Mouse (Mus musculus): ENCODE data around the gene Cfc1. TPM values are rescaled to one million over a fixed set of nuclear protein-coding genes. Genes with fewer than 3 reads are reported as not detected.

The Cfc1 gene
- total RNA-seq, 2 experiments from 2014 or later, result not detected

GRCm38 (mm10) chr1:34536767-34537485 is 1.5 kb downstream of the Cfc1 start:
- intact Hi-C loops (cut with DNase I; ENCODE audit: low total_unique reads), result no loop called here
- no peak for DNase-seq

GRCm38 (mm10) chr1:34547074-34547473 is 11.6 kb downstream of the Cfc1 start:
- no peak for DNase-seq
- intact Hi-C loops (cut with DNase I; ENCODE audit: low total_unique reads), result no loop called here

GRCm38 (mm10) chr1:34553690-34554089 is 18.2 kb downstream of the Cfc1 start:
- intact Hi-C loops (cut with DNase I; ENCODE audit: low total_unique reads), result no loop called here

GRCm38 (mm10) chr1:34554275-34554674 is 18.8 kb downstream of the Cfc1 start:
- DNase-seq, result no peak
- intact Hi-C loops (cut with DNase I; ENCODE audit: low total_unique reads), result no loop called here

More at GRCm38 (mm10) chr1:34553690-34554089, 18.2 kb downstream of the Cfc1 start:
- DNase-seq, result no peak

GRCm38 (mm10) chr1:34560843-34561242 is 25.4 kb downstream of the Cfc1 start, which contains the start of gene Prss40:
Gene Prss40, minus strand, starts transcription at chr1:34560943.
- no peak for DNase-seq
- intact Hi-C loops (cut with DNase I; ENCODE audit: low total_unique reads), result no loop called here

- intact Hi-C loops (cut with DNase I; ENCODE audit: low total_unique reads), result no loop called here
- no peak for DNase-seq
Measured at GRCm38 (mm10) chr1:34564383-34565045, 29.1 kb downstream of the Cfc1 start.

GRCm38 (mm10) chr1:34568120-34568519 is 32.7 kb downstream of the Cfc1 start:
- intact Hi-C loops (cut with DNase I; ENCODE audit: low total_unique reads), result no loop called here
- no peak for DNase-seq

- no peak for DNase-seq
Measured at GRCm38 (mm10) chr1:34569876-34570275, 34.4 kb downstream of the Cfc1 start.

GRCm38 (mm10) chr1:34571431-34571830 is 36.0 kb downstream of the Cfc1 start:
- intact Hi-C loops (cut with DNase I; ENCODE audit: low total_unique reads), result no loop called here
- no peak for DNase-seq

More at GRCm38 (mm10) chr1:34569876-34570275, 34.4 kb downstream of the Cfc1 start:
- intact Hi-C loops (cut with DNase I; ENCODE audit: low total_unique reads), result no loop called here

- intact Hi-C loops (cut with DNase I; ENCODE audit: low total_unique reads), result no loop called here
Measured at GRCm38 (mm10) chr1:34573221-34573620, 37.8 kb downstream of the Cfc1 start.

GRCm38 (mm10) chr1:34578851-34579781 is 43.7 kb downstream of the Cfc1 start, which contains the start of gene Amer3:
Gene Amer3, plus strand, starts transcription at chr1:34579657.
- DNase-seq, result peak; percentile 64

More at GRCm38 (mm10) chr1:34573221-34573620, 37.8 kb downstream of the Cfc1 start:
- no peak for DNase-seq

GRCm38 (mm10) chr1:34579782-34580356 is 44.4 kb downstream of the Cfc1 start:
- intact Hi-C loops (cut with DNase I; ENCODE audit: low total_unique reads), result no loop called here
- no peak for DNase-seq

More at GRCm38 (mm10) chr1:34578851-34579781, 43.7 kb downstream of the Cfc1 start, which contains the start of gene Amer3:
- intact Hi-C loops (cut with DNase I; ENCODE audit: low total_unique reads), result no loop called here

- DNase-seq, result no peak
- intact Hi-C loops (cut with DNase I; ENCODE audit: low total_unique reads), result no loop called here
Measured at GRCm38 (mm10) chr1:34582218-34582617, 46.8 kb downstream of the Cfc1 start.

- intact Hi-C loops (cut with DNase I; ENCODE audit: low total_unique reads), result no loop called here
- DNase-seq, result no peak
Measured at GRCm38 (mm10) chr1:34583821-34584263, 48.4 kb downstream of the Cfc1 start.

- DNase-seq, result no peak
- intact Hi-C loops (cut with DNase I; ENCODE audit: low total_unique reads), result no loop called here
Measured at GRCm38 (mm10) chr1:34584736-34585135, 49.3 kb downstream of the Cfc1 start.

- intact Hi-C loops (cut with DNase I; ENCODE audit: low total_unique reads), result no loop called here
- no peak for DNase-seq
Measured at GRCm38 (mm10) chr1:34587298-34588096, 52.0 kb downstream of the Cfc1 start.

All from gastrocnemius, postnatal 14 days (tissue).